Mouse (Mus musculus): ENCODE data around the gene Aspdh. TPM values are rescaled to one million over a fixed set of nuclear protein-coding genes. Genes with fewer than 3 reads are reported as not detected.

Aspdh gene
- polyA plus RNA-seq, 1 experiment from 2014 or later, result 0.21 TPM

GRCm38 (mm10) chr7:44463056-44463425 lies 2.1 kb upstream of the Aspdh start:
- no peak for TF ChIP-seq EP300 (optimal IDR thresholded peaks at IDR 0.05)
- no peak for TF ChIP-seq CTCF (IDR thresholded peaks at IDR 0.05; ENCODE audit: low read depth)
- H3K4me2 ChIP-seq (replicated peaks; ENCODE audit: low read depth), result no peak overlapping the region
- 27% methylated on average over 8 of the region's 8 CpGs for WGBS
- no peak overlapping the region for H3K27ac ChIP-seq (replicated peaks)
- ATAC-seq (ENCODE audit: low FRiP score, low TSS enrichment) (no peak), DNase-seq (ENCODE audit: low spot score) (no peak)
- H3K9ac ChIP-seq (ENCODE audit: low read length), result no peak overlapping the region
- H3K36me3 ChIP-seq (ENCODE audit: control insufficient read depth, insufficient read depth, low read length), result no peaks in the 10 kb centered on the region
- H3K4me3 ChIP-seq (ENCODE audit: low read depth, low read length), result no peak overlapping the region
- H3K9me3 ChIP-seq (ENCODE audit: control insufficient read depth, low read length), result no peaks in the 10 kb centered on the region
- peaks cover 10% of the 10 kb centered on the region for H3K27me3 ChIP-seq (ENCODE audit: control insufficient read depth, insufficient read depth, low read length)
- no peaks in the 10 kb centered on the region for H3K4me1 ChIP-seq (replicated peaks; ENCODE audit: control insufficient read depth, insufficient read depth)

GRCm38 (mm10) chr7:44463556-44464225 lies 1.5 kb upstream of the Aspdh start:
- Histone ChIP-seq H3K9me3 (ENCODE audit: control insufficient read depth, low read length) (no peaks in the 10 kb centered on the region), H3K27ac (replicated peaks) (no peak overlapping the region), H3K4me3 (ENCODE audit: low read depth, low read length) (no peak overlapping the region), H3K27me3 (ENCODE audit: control insufficient read depth, insufficient read depth, low read length) (peaks cover 10% of the 10 kb centered on the region), H3K36me3 (ENCODE audit: control insufficient read depth, insufficient read depth, low read length) (no peaks in the 10 kb centered on the region), H3K4me1 (replicated peaks; ENCODE audit: control insufficient read depth, insufficient read depth) (no peaks in the 10 kb centered on the region), H3K9ac (ENCODE audit: low read length) (no peak overlapping the region), H3K4me2 (replicated peaks; ENCODE audit: low read depth) (no peak overlapping the region)
- TF ChIP-seq EP300 (optimal IDR thresholded peaks at IDR 0.05) (no peak), CTCF (IDR thresholded peaks at IDR 0.05; ENCODE audit: low read depth) (no peak)
- ATAC-seq (ENCODE audit: low FRiP score, low TSS enrichment) (no peak), DNase-seq (ENCODE audit: low spot score) (no peak)
- WGBS, result 81% methylated on average over 10 of the region's 10 CpGs

DNA sequence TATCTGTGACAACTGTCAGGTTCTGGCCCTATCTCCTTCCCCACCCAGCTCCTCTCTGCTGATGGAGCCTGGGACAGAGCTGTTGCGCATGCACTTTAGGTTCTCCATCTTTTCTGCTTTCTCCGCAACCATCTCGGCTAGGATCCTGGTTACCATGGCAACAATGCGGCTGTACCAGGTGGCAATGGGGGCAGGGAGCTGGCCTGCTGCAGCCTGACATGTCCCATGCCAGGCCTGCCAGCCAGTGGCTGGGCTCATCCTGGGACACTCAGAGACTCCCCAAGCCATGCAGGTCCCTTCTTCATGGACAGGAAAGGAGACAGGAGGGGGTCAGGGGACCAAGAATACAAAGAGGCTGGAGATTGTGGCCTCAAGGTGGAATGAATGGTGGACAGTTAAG lies 680 bp upstream of the Aspdh start:
- Histone ChIP-seq H3K4me3 (ENCODE audit: low read depth, low read length) (no peak overlapping the region), H3K36me3 (ENCODE audit: control insufficient read depth, insufficient read depth, low read length) (no peaks in the 10 kb centered on the region), H3K9me3 (ENCODE audit: control insufficient read depth, low read length) (no peaks in the 10 kb centered on the region), H3K9ac (ENCODE audit: low read length) (no peak overlapping the region), H3K4me2 (replicated peaks; ENCODE audit: low read depth) (no peak overlapping the region), H3K4me1 (replicated peaks; ENCODE audit: control insufficient read depth, insufficient read depth) (no peaks in the 10 kb centered on the region), H3K27me3 (ENCODE audit: control insufficient read depth, insufficient read depth, low read length) (peaks cover 10% of the 10 kb centered on the region), H3K27ac (replicated peaks) (no peak overlapping the region)
- ATAC-seq (ENCODE audit: low FRiP score, low TSS enrichment) (no peak), DNase-seq (ENCODE audit: low spot score) (peak; percentile 13)
- no peak for TF ChIP-seq CTCF (IDR thresholded peaks at IDR 0.05; ENCODE audit: low read depth)
- TF ChIP-seq EP300 (optimal IDR thresholded peaks at IDR 0.05), result no peak
- WGBS, result 27% methylated on average over 4 of the region's 4 CpGs

- Histone ChIP-seq H3K4me1 (replicated peaks; ENCODE audit: control insufficient read depth, insufficient read depth) (no peaks in the 10 kb centered on the region), H3K9ac (ENCODE audit: low read length) (no peak overlapping the region), H3K4me2 (replicated peaks; ENCODE audit: low read depth) (no peak overlapping the region), H3K4me3 (ENCODE audit: low read depth, low read length) (no peak overlapping the region), H3K9me3 (ENCODE audit: control insufficient read depth, low read length) (no peaks in the 10 kb centered on the region), H3K27me3 (ENCODE audit: control insufficient read depth, insufficient read depth, low read length) (peaks cover 10% of the 10 kb centered on the region), H3K36me3 (ENCODE audit: control insufficient read depth, insufficient read depth, low read length) (no peaks in the 10 kb centered on the region), H3K27ac (replicated peaks) (no peak overlapping the region)
- WGBS, result 80% methylated on average over 10 of the region's 10 CpGs
- no peak for DNase-seq (ENCODE audit: low spot score)
- TF ChIP-seq EP300 (optimal IDR thresholded peaks at IDR 0.05), result no peak
- no peak for TF ChIP-seq CTCF (IDR thresholded peaks at IDR 0.05; ENCODE audit: low read depth)
- ATAC-seq (ENCODE audit: low FRiP score, low TSS enrichment), result no peak
These were observed 1.1 kb downstream of the Aspdh start for GRCm38 (mm10) chr7:44466006-44466887.

DNA sequence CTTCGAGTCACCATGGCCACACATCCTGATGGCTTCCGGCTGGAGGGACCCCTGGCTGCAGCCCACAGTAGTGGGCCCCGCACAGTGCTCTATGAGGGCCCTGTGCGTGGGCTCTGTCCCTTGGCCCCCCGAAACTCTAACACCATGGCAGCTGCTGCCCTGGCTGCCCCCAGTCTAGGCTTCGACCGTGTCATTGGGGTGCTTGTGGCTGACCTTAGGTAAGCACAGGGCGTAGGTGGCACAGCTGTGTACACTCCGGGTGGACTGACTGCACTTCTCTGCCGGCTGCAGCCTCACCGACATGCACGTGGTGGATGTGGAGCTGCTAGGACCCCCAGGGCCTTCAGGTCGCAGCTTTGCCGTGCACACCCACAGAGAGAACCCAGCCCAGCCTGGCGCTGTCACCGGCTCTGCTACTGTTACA lies 1.7 kb downstream of the Aspdh start:
- TF ChIP-seq CTCF (IDR thresholded peaks at IDR 0.05; ENCODE audit: low read depth) (no peak), EP300 (optimal IDR thresholded peaks at IDR 0.05) (no peak)
- Histone ChIP-seq H3K36me3 (ENCODE audit: control insufficient read depth, insufficient read depth, low read length) (no peaks in the 10 kb centered on the region), H3K9me3 (ENCODE audit: control insufficient read depth, low read length) (no peaks in the 10 kb centered on the region), H3K9ac (ENCODE audit: low read length) (no peak overlapping the region), H3K4me3 (ENCODE audit: low read depth, low read length) (no peak overlapping the region), H3K27ac (replicated peaks) (no peak overlapping the region), H3K27me3 (ENCODE audit: control insufficient read depth, insufficient read depth, low read length) (peaks cover 8% of the 10 kb centered on the region), H3K4me2 (replicated peaks; ENCODE audit: low read depth) (no peak overlapping the region), H3K4me1 (replicated peaks; ENCODE audit: control insufficient read depth, insufficient read depth) (no peaks in the 10 kb centered on the region)
- no peak for ATAC-seq (ENCODE audit: low FRiP score, low TSS enrichment)
- DNase-seq (ENCODE audit: low spot score), result no peak
- WGBS, result 77% methylated on average over 16 of the region's 16 CpGs
